Mouse (Mus musculus) MEL (cell line): ENCODE data around the gene Slc13a2. TPM values are rescaled to one million over a fixed set of nuclear protein-coding genes. Genes with fewer than 3 reads are reported as not detected.

Experiments
- DNase-seq: peaks from one replicate; pipeline ENCODE4 v3.0.0; 2011; ENCODE audit warnings: low read depth, low spot score
- H3K27ac ChIP-seq: 2 replicates; pipeline ENCODE4 v1.5.1; 2012; ENCODE audit warnings: low read depth, mild to moderate bottlenecking, control low read depth, low read length, moderate library complexity; ENCODE audit not compliant: control insufficient read depth
- H3K27me3 ChIP-seq, 2 experiments: fragments of 150-350 bp in 1 of 2; sonication (generic) in 1 of 2; 2 replicates each; pipeline ENCODE4 v1.6.1; 2012; ENCODE audit warnings: low read length in 2 of 2, mild to moderate bottlenecking in 2 of 2, improper control_type of control experiment in 1 of 2, moderate library complexity in 1 of 2; ENCODE audit not compliant: insufficient read depth in 2 of 2, control insufficient read depth in 1 of 2
- H3K36me3 ChIP-seq, 2 experiments: 2 replicates each; pipeline ENCODE4 v1.6.1; 2012 to 2014; ENCODE audit warnings: low read length in 2 of 2, improper control_type of control experiment in 1 of 2, inconsistent platforms in 1 of 2, mild to moderate bottlenecking in 1 of 2; ENCODE audit not compliant: insufficient read depth in 2 of 2, control insufficient read depth in 1 of 2
- H3K4me1 ChIP-seq, 2 experiments: fragments of 150-350 bp in 1 of 2; sonication (generic) in 1 of 2; 2 replicates each; pipeline ENCODE4 v1.6.1; 2012; ENCODE audit warnings: low read length in 2 of 2, improper control_type of control experiment in 1 of 2, mild to moderate bottlenecking in 1 of 2; ENCODE audit not compliant: insufficient read depth in 2 of 2, control insufficient read depth in 1 of 2
- H3K4me3 ChIP-seq, 2 experiments: fragments of 150-350 bp in 1 of 2; sonication (generic) in 1 of 2; 2 replicates each; pipeline ENCODE4 v1.5.1; 2012; ENCODE audit warnings: low read depth in 2 of 2, low read length in 2 of 2, mild to moderate bottlenecking in 2 of 2, moderate library complexity in 2 of 2, control low read depth in 1 of 2, improper control_type of control experiment in 1 of 2; ENCODE audit not compliant: control insufficient read depth in 1 of 2, insufficient read depth in 1 of 2
- H3K79me2 ChIP-seq: 2 replicates; pipeline ENCODE4 v1.6.1; 2012; ENCODE audit warnings: mild to moderate bottlenecking, low read length, moderate library complexity; ENCODE audit not compliant: control insufficient read depth, poor library complexity, insufficient read depth
- H3K9ac ChIP-seq: 2 replicates; pipeline ENCODE4 v1.6.1; 2012; ENCODE audit warnings: low read depth, mild to moderate bottlenecking, control low read depth, low read length, moderate library complexity; ENCODE audit not compliant: control insufficient read depth, poor library complexity, severe bottlenecking
- H3K9me3 ChIP-seq: fragments of 150-350 bp; sonication (generic); replicated peaks from 2 replicates; pipeline ENCODE4 v1.6.1; 2012; ENCODE audit warnings: mild to moderate bottlenecking, low read length, improper control_type of control experiment, moderate library complexity; ENCODE audit not compliant: insufficient read depth
- BHLHE40 ChIP-seq: IDR thresholded peaks from 2 replicates; pipeline ENCODE4 v1.6.1; 2012; ENCODE audit warnings: low read depth, mild to moderate bottlenecking, inconsistent platforms, low read length, improper control_type of control experiment, borderline replicate concordance
- CTCF ChIP-seq, 3 experiments: IDR thresholded peaks in 2 of 3; conservative IDR thresholded peaks in 1 of 3; 2 replicates each; pipeline ENCODE4 v1.5.1; 2011 to 2012; ENCODE audit warnings: low read length in 3 of 3, low read depth in 2 of 3, mild to moderate bottlenecking in 2 of 3, improper control_type of control experiment in 1 of 3, inconsistent platforms in 1 of 3, mixed read lengths in 1 of 3, moderate library complexity in 1 of 3; ENCODE audit not compliant: control insufficient read depth in 1 of 3, insufficient read depth in 1 of 3, poor library complexity in 1 of 3, severe bottlenecking in 1 of 3
- E2F4 ChIP-seq: IDR thresholded peaks from 2 replicates; pipeline ENCODE4 v1.6.1; 2011; ENCODE audit warnings: low read depth, low read length, improper control_type of control experiment, borderline replicate concordance
- EP300 ChIP-seq, 2 experiments: IDR thresholded peaks; 2 replicates each; pipeline ENCODE4 v1.6.1; 2011; ENCODE audit warnings: improper control_type of control experiment in 2 of 2, low read length in 2 of 2, low read depth in 1 of 2, mild to moderate bottlenecking in 1 of 2
- ETS1 ChIP-seq: IDR thresholded peaks from 2 replicates; pipeline ENCODE4 v1.6.1; 2012; ENCODE audit warnings: low read depth, mild to moderate bottlenecking, inconsistent platforms, low read length, improper control_type of control experiment, moderate library complexity
- HCFC1 ChIP-seq: IDR thresholded peaks from 2 replicates; pipeline ENCODE4 v1.6.1; 2012; ENCODE audit warnings: low read depth, mild to moderate bottlenecking, inconsistent platforms, low read length, improper control_type of control experiment, moderate library complexity
- MAFK ChIP-seq: IDR thresholded peaks from 2 replicates; pipeline ENCODE4 v1.6.1; 2011; ENCODE audit warnings: low read depth, mild to moderate bottlenecking, low read length, improper control_type of control experiment, borderline replicate concordance
- MXI1 ChIP-seq: IDR thresholded peaks from 2 replicates; pipeline ENCODE4 v1.6.1; 2011; ENCODE audit warnings: mild to moderate bottlenecking, low read depth, low read length, improper control_type of control experiment
- POLR2AphosphoS2 ChIP-seq: IDR thresholded peaks from 2 replicates; pipeline ENCODE4 v1.6.1; 2011; ENCODE audit warnings: low read length, improper control_type of control experiment
- POLR2AphosphoS5 ChIP-seq: IDR thresholded peaks from 2 replicates; pipeline ENCODE4 v1.6.1; 2012; ENCODE audit warnings: low read depth, borderline replicate concordance, mild to moderate bottlenecking, inconsistent platforms, low read length, moderate library complexity, mixed read lengths
- SIN3A ChIP-seq: IDR thresholded peaks from 2 replicates; pipeline ENCODE4 v1.6.1; 2012; ENCODE audit warnings: low read length, improper control_type of control experiment, inconsistent platforms
- SMC3 ChIP-seq: IDR thresholded peaks from 2 replicates; pipeline ENCODE4 v1.6.1; 2011; ENCODE audit warnings: low read depth, low read length, improper control_type of control experiment
- TAL1 ChIP-seq: IDR thresholded peaks from 2 replicates; pipeline ENCODE4 v1.6.1; 2012; ENCODE audit warnings: mild to moderate bottlenecking, inconsistent platforms, low read length, moderate library complexity, mixed read lengths
- TBP ChIP-seq: IDR thresholded peaks from 2 replicates; pipeline ENCODE4 v1.8.0; 2011; ENCODE audit warnings: low read depth, low read length, improper control_type of control experiment
- USF1 ChIP-seq: IDR thresholded peaks from 2 replicates; pipeline ENCODE4 v1.6.1; 2014; ENCODE audit warnings: low read depth, mild to moderate bottlenecking, inconsistent platforms, low read length, improper control_type of control experiment, moderate library complexity
- USF2 ChIP-seq, 2 experiments: IDR thresholded peaks; 2 replicates each; pipeline ENCODE4 v1.6.1; 2011 to 2012; ENCODE audit warnings: improper control_type of control experiment in 2 of 2, low read length in 2 of 2, borderline replicate concordance in 1 of 2, inconsistent platforms in 1 of 2, low read depth in 1 of 2, mild to moderate bottlenecking in 1 of 2; ENCODE audit not compliant: insufficient read depth in 1 of 2
- polyA plus RNA-seq, 2 experiments: library from polyadenylated mRNA; stranded (reverse) in 1 of 2; unstranded in 1 of 2; fragments of >175 nt in 1 of 2; fragments of >200 nt in 1 of 2; gene quantifications; 2 replicates each; pipeline versions ENCODE4 v1.2.1 to v1.2.4; 2012; ENCODE audit warnings: low replicate concordance in 2 of 2, low read depth in 1 of 2; ENCODE audit not compliant: insufficient read length in 2 of 2, insufficient read depth in 1 of 2, missing spikeins in 1 of 2
- total RNA-seq: library from RNA; depleted of rRNA; stranded (reverse); fragments of 300-350 nt; gene quantifications from 2 replicates; pipeline ENCODE4 v1.2.3, GENCODE M21; 2012

Slc13a2 gene
- total and polyA plus RNA-seq, 3 experiments = not detected

DNA sequence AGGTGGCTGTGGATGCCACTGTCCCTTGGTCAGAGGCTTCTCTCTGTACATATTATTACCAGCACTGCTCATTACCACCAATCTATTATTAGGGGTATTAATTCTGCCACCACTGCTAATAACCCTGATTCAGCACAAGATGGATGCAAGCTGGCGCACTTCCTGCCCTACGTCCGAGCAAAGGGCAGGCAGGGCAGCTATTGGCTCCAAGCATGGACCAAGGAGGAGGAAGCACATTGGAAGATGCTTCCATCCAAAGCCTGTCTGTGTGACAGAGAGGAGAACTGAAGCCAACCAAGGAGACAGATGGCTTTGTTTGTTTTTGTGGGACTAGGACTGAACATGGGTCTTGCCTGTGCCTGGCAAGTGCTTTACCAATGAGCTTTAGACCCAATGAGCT lies 41.0 kb downstream of the Slc13a2 start:
- DNase-seq = no peak
- no peaks in the 10 kb centered on the region for H3K36me3 ChIP-seq
- H3K27me3 ChIP-seq = peaks cover 33 to 41% of the 10 kb centered on the region in 2 experiments
- H3K79me2 ChIP-seq = no peaks in the 10 kb centered on the region
- H3K4me1 ChIP-seq = no peaks in the 10 kb centered on the region
- H3K4me3 ChIP-seq = no peak overlapping the region
- no peak overlapping the region for H3K27ac ChIP-seq
- H3K9ac ChIP-seq = no peak overlapping the region
- TF ChIP-seq MXI1 (no peak), E2F4 (no peak), POLR2AphosphoS5 (no peak), HCFC1 (no peak), ETS1 (no peak), USF1 (no peak), BHLHE40 (no peak), EP300 (IDR thresholded peaks at IDR 0.05; ENCODE audit: low read depth in 1 of 2, low read length in 2 of 2) (no peak), POLR2AphosphoS2 (no peak), SIN3A (no peak), TAL1 (no peak), TBP (no peak), USF2 (IDR thresholded peaks at IDR 0.05; ENCODE audit: borderline replicate concordance in 1 of 2, insufficient read depth in 1 of 2, low read depth in 1 of 2, low read length in 2 of 2) (no peak), SMC3 (no peak), CTCF (IDR thresholded peaks at IDR 0.05 in 2 of 3, conservative IDR thresholded peaks at IDR 0.05 in 1 of 3; ENCODE audit: control insufficient read depth in 1 of 3, insufficient read depth in 1 of 3, low read depth in 2 of 3, low read length in 3 of 3, poor library complexity in 1 of 3, severe bottlenecking in 1 of 3) (no peak), MAFK (no peak)
- no peaks in the 10 kb centered on the region for H3K9me3 ChIP-seq

DNA sequence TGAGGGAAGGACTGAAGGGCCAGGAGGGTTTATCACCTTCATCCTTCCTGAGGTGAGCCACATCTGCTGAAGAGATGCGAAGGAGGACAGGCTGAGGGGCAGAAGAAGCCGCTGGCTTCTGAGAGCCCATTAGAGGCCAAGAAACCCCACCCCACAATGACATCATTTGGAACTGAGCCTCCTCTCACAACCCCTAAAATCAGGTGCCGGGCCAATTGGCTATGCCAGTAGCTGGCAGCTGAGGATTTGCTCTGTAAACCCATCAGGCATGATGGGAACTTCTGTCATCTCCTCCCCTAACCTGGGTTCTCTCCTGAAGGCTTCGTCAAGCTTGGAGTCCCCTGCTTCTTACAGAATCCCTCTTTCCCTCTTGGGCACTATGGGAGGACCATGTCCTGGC lies 41.7 kb downstream of the Slc13a2 start:
- Histone ChIP-seq H3K27me3 (peaks cover 33 to 38% of the 10 kb centered on the region in 2 experiments), H3K4me1 (no peaks in the 10 kb centered on the region), H3K79me2 (no peaks in the 10 kb centered on the region), H3K36me3 (no peaks in the 10 kb centered on the region), H3K9me3 (no peaks in the 10 kb centered on the region), H3K9ac (no peak overlapping the region), H3K4me3 (no peak overlapping the region), H3K27ac (no peak overlapping the region)
- TF ChIP-seq USF1 (no peak), POLR2AphosphoS5 (no peak)
- DNase-seq = no peak
